Mouse (Mus musculus): ENCODE data around the gene Ppp1r18.

DNA sequence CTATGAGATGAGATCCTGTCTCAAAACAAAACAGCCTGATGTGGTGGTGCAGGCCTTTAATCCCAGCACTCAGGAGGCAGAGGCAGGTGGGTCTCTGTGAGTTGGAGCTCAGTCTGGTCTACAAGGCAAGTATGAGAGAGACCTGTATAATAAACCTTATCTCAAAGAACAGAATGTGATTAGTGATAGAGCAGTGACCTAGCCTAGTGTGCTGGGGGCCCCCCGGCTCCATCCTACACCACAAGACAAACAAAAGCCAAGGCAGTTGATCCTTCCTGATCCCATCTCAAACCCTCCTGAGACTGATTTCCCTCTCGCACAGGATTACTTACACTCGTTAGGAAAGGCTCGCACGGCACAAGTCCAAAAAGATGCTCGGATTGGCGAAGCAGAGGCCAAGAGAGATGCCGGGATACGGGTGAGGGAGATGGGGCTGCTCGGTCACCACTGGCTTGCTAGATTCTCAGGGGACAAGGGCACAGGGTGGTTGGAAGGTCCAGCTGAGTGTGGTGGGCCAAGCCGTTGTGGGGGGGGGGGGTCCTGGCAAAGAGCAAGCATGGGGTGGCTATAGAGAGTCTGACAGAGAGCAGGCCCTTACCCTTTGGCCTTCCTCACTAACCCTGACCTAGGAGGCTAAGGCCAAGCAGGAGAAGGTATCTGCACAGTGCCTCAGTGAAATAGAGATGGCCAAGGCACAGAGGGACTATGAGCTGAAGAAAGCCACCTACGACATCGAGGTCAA lies 40.1 kb upstream of the Ppp1r18 start:
- TF ChIP-seq CTCF (IDR thresholded peaks at IDR 0.05; ENCODE audit: low read depth, low read length) (no peak), POLR2A (IDR thresholded peaks at IDR 0.05; ENCODE audit: extremely low read depth, insufficient read depth, low read length) (no peak)
